Comparison of ENCODE assay signal across 20 mouse cellular contexts in genomic region chrX:71442916-71443315, GRCm38 (mm10). TPM values are rescaled to one million over a fixed set of nuclear protein-coding genes. Genes with fewer than 3 reads are reported as not detected.
DNase-seq lines count a peak whose midpoint lies in the region; ATAC-seq and TF ChIP-seq lines count a peak whose summit lies in the region.
"Had no signal": no experiment of that assay in that cellular context is flagged by ENCODE, and none has a peak within 500 bp of the region (broad histone marks: within the 10 kb centered on the region; RNA-seq: fewer than 3 reads in every experiment).

No protein-coding gene starts in this region.

- ATAC-seq in common myeloid progenitor, adult 5-6 weeks (replicated peaks; ENCODE audit: low read depth, poor library complexity, severe bottlenecking), result peak; percentile 71; the same call in 1 of the 2 replicates
- 0 out of 2 replicates have a peak, but pooled peaks have one; percentile 37 for ATAC-seq in megakaryocyte progenitor cell, adult 5-6 weeks (replicated peaks; ENCODE audit: poor library complexity)
- ATAC-seq: forebrain, embryonic 14.5 days; forebrain, embryonic 16.5 days had no signal

- no peak for TF ChIP-seq CTCF in kidney, adult 2 months (conservative IDR thresholded peaks at IDR 0.05; ENCODE audit: insufficient read depth, insufficient read length, low read depth, low read length)

- peaks cover 5% of the 10 kb centered on the region; the same call in 1 of the 2 replicates for H3K36me3 ChIP-seq in forebrain, embryonic 10.5 days (replicated peaks)
- H3K36me3 ChIP-seq in kidney, adult 2 months (ENCODE audit: control insufficient read depth, insufficient read depth, low read length), result no peaks in the 10 kb centered on the region
- H3K36me3 ChIP-seq: embryonic facial prominence, embryonic 13.5 days; embryonic facial prominence, embryonic 15.5 days had no signal

- no peak overlapping the region for H3K4me3 ChIP-seq in forebrain, embryonic 10.5 days
- no peak overlapping the region for H3K4me3 ChIP-seq in kidney, adult 2 months (ENCODE audit: insufficient read depth, low read depth, low read length)
- H3K4me3 ChIP-seq: embryonic facial prominence, embryonic 13.5 days; embryonic facial prominence, embryonic 15.5 days; erythroblast, embryonic 14.5 days had no signal

- H3K4me1 ChIP-seq in forebrain, embryonic 10.5 days, result no peaks in the 10 kb centered on the region
- no peaks in the 10 kb centered on the region for H3K4me1 ChIP-seq in kidney, adult 2 months (ENCODE audit: control insufficient read depth, insufficient read depth, low read length)
- H3K4me1 ChIP-seq: embryonic facial prominence, embryonic 13.5 days; embryonic facial prominence, embryonic 15.5 days had no signal

- no peak for TF ChIP-seq POLR2A in kidney, adult 2 months (IDR thresholded peaks at IDR 0.05; ENCODE audit: low read depth, low read length)

- WGBS in forebrain, embryonic 10.5 days, result 82% methylated on average over 5 of the region's 5 CpGs
- WGBS in kidney, adult 2 months, result 74% methylated on average over 5 of the region's 5 CpGs

- H3K27ac ChIP-seq in forebrain, embryonic 10.5 days, result no peak overlapping the region
- no peak overlapping the region for H3K27ac ChIP-seq in kidney, adult 2 months (ENCODE audit: insufficient read depth, low read depth, low read length)
- H3K27ac ChIP-seq: embryonic facial prominence, embryonic 13.5 days; embryonic facial prominence, embryonic 15.5 days had no signal

- no peaks in the 10 kb centered on the region for H3K9me3 ChIP-seq in forebrain, embryonic 10.5 days
- H3K9me3 ChIP-seq: embryonic facial prominence, embryonic 13.5 days; embryonic facial prominence, embryonic 15.5 days had no signal

- no peaks in the 10 kb centered on the region; the same call in 1 of the 2 replicates for H3K27me3 ChIP-seq in forebrain, embryonic 10.5 days (ENCODE audit: poor library complexity, severe bottlenecking)
- no peaks in the 10 kb centered on the region for H3K27me3 ChIP-seq in kidney, adult 2 months (replicated peaks; ENCODE audit: control insufficient read depth, insufficient read depth, low read length)
- H3K27me3 ChIP-seq: embryonic facial prominence, embryonic 13.5 days; embryonic facial prominence, embryonic 15.5 days had no signal

- DNase-seq in 3T3-L1 (ENCODE audit: low read depth, low spot score) (peak; percentile 12), 416B (ENCODE audit: low read depth) (peak; percentile 76)
- no peak for DNase-seq in cerebellum, adult 9-10 months
- no peak for DNase-seq in forebrain, embryonic 10.5 days (ENCODE audit: extremely low spot score, low spot score)
- no peak for DNase-seq in kidney, adult 2 months
- DNase-seq: adrenal gland, adult 8-10 months; adrenal gland, postnatal 14 days; adrenal gland, postnatal 36 days; cerebellum, adult 11-12 months; cerebellum, adult 2 months; cerebellum, postnatal 10 days; cerebellum, postnatal 25 days; embryo, embryonic 11 days had no signal

RNA-seq across cellular contexts. Expression of gene Cd99l2, which starts 49.7 kb away (rescaled TPM):
- total RNA-seq in common myeloid progenitor, adult 5-6 weeks (2017), result 11.1 and 12.0 TPM in 2 replicates
- total RNA-seq in megakaryocyte progenitor cell, adult 5-6 weeks (2015), result 3.9 and 5.6 TPM in 2 replicates
- 4.1 and 9.5 TPM in 2 replicates for total RNA-seq in megakaryocyte progenitor cell, adult 5-6 weeks (2017)
- 21.7 and 23.4 TPM in 2 replicates for polyA plus RNA-seq in forebrain, embryonic 10.5 days (2016; fragmentation: Nextera tagmentation; extraction: Ambion mirVana)
- polyA plus RNA-seq in kidney, adult 2 months (2012; rRNA removed), result 23.7 and 24.1 TPM in 2 replicates

Comparison
In these comparisons a context has a peak if more than half of its experiments do, and no peak if none do; other contexts are left out.
1. DNase-seq: peak in 3T3-L1 (single experiment) and 416B (single experiment); none in cerebellum, adult 9-10 months (single experiment), forebrain, embryonic 10.5 days (single experiment) and kidney, adult 2 months (single experiment).